Mouse (Mus musculus): ENCODE results near the gene Chmp1a.
"Not testable (repeated sequence)": the region's sequence is repeated elsewhere in the genome, so short reads cannot be mapped to it uniquely, and the experiment has no call there.

The Chmp1a gene

DNA sequence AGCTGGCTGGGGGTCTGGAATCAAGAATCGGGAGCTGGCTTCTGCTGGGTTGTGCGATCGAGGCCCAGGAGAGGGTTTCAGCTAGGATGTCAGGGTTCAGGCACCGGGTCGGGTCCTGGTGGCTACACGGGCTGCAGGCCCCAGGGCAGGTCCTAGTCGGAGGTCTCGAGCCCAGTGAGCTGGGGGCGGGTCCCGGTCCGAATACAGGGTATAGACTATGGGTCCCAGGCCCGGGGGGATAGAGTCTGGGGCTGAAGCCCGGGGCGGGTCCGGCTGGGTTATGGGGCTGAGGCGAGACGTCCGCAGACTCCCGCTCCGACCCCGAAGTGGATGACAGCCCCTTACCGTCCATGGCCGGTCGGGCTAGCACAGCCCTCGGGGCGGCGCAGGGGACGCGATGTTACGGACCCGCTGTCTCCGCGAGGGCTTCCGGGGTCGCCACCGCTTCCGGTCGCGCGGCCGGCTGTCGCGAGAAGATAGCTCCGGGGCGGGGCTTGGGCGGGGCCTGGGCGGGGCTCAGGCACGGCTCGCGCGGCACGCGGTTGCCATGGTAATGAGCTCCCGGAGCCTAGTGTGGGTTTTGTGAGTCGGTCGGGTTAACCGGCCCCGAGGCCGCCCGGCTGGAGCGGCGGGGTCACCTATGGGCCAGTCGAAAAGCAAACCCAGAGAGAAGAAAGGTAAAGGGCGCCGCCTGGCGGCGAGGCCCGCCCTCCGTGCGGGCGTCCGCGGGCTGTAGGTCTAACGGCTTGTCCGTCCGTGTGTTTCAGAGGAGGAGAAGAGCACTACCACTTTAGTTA, at the start of gene Chmp1a, which contains the start of gene Spata33:
TSS of gene Chmp1a (minus strand) at position 443 of the 797 bp plus-strand sequence.
TSS of gene Spata33 (plus strand) at position 512 of the 797 bp plus-strand sequence.
- DNase-seq, result peak; percentile 91

GRCm38 (mm10) chr8:123257593-123257992, 45.0 kb upstream of the Chmp1a start:
- not testable (repeated sequence) for DNase-seq

DNA sequence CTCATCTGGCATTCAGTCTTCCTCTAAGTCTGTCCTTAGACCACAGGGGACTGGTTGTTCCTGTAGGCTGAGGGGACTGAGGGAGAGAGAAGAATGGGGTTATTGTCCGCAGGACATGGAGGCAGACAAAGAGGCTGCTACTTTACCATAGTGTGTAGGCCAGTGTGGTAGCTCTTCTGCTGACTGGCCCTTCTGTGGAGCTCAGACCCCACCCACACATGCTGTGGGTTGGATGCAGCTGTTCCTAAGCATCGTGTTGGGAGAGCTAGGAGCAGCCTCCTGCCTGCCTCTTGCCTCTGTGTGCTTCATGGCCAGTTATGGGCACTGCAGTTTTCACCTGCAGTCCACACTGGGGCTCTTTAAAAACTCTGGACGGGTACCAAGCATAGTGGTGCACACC, 44.6 kb upstream of the Chmp1a start:
- DNase-seq, result no peak

GRCm38 (mm10) chr8:123255170-123255569, 42.6 kb upstream of the Chmp1a start:
- DNase-seq, result no peak

GRCm38 (mm10) chr8:123254099-123254885, 41.7 kb upstream of the Chmp1a start, which contains the start of the genes Zfp276 and Vps9d1:
Gene Zfp276, plus strand, starts transcription at chr8:123254195.
Gene Vps9d1, minus strand, starts transcription at chr8:123254348.
- DNase-seq, result peak; percentile 85

- no peak for DNase-seq
Measured at GRCm38 (mm10) chr8:123253451-123254098, 41.0 kb upstream of the Chmp1a start.

GRCm38 (mm10) chr8:123252925-123253324, 40.4 kb upstream of the Chmp1a start:
- DNase-seq, result no peak

DNA sequence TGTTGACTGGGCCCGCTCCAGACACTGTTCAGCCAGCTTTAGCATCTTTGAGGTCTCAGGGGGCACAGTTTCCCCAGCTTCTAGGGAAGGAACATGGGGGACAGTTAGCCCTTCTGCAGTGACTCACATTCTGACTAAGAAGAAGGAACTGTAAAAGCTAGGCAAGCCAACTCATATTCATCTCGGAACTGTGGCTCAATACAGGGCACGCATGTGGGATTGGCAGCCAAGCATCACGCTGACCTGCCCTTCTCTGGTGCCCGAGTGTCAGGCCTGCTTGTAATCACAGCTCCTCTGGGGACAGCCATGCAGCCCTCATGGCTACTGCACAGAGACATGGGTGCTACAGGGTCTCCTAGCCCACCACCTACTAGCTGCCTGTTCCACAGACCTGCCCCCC, 38.4 kb upstream of the Chmp1a start:
- DNase-seq, result no peak

- no peak for DNase-seq
Measured at GRCm38 (mm10) chr8:123248596-123248995, 36.0 kb upstream of the Chmp1a start.

GRCm38 (mm10) chr8:123247748-123248147, 35.2 kb upstream of the Chmp1a start:
- DNase-seq, result no peak

- DNase-seq, result no peak
Measured at GRCm38 (mm10) chr8:123245543-123245942, 33.0 kb upstream of the Chmp1a start.

GRCm38 (mm10) chr8:123244382-123244781, 31.8 kb upstream of the Chmp1a start:
- DNase-seq, result no peak

DNA sequence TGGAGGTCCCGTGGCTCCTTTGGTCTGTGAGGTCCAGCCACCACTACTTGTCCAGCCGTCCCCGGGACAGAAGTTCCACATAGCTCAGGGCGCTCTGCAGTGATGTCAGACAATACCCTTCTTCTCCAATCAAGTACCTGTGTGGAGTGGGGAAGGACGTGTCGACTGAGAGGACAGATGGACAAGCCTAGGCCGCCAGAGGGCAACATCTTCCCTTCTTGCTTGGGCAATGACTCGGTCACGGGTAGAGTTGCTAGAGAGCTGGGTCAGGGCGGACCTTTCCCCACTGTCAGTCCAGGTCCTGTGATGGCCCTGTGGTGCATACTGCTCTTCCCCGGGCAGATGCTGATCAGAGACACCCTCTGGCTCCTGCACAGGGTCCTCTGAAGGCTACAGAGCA, 30.5 kb upstream of the Chmp1a start:
- DNase-seq, result no peak

- DNase-seq, result no peak
Measured at GRCm38 (mm10) chr8:123242107-123242923, 29.8 kb upstream of the Chmp1a start.

GRCm38 (mm10) chr8:123239398-123239797, 26.8 kb upstream of the Chmp1a start:
- DNase-seq, result no peak

- DNase-seq, result peak; percentile 68
Measured at GRCm38 (mm10) chr8:123235520-123236497, 23.2 kb upstream of the Chmp1a start, which contains the start of gene Spata2l. Gene Spata2l, minus strand, starts transcription at chr8:123236233.

- DNase-seq, result peak; percentile 42
Measured at GRCm38 (mm10) chr8:123234918-123235519, 22.5 kb upstream of the Chmp1a start.

DNA sequence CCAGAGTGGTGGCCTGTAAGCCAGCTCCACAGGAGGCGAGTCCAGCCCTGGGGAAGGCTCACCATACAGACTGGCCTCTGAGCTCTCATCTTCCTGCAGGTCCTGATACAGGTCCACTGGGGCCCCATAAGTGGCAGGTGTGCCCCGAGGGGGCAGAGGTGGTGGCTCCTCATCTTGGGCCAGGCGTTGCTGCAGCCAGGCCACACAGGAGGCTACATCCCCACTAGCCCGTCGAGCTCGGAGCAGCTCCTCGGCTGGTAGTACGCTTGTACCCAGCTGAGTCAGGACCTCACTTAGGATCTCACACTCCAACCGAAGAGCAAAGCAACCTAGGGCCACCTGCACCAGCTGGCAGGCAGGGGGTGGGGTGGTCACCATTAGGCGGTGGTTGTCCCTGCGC, 21.2 kb upstream of the Chmp1a start:
- DNase-seq, result no peak

DNA sequence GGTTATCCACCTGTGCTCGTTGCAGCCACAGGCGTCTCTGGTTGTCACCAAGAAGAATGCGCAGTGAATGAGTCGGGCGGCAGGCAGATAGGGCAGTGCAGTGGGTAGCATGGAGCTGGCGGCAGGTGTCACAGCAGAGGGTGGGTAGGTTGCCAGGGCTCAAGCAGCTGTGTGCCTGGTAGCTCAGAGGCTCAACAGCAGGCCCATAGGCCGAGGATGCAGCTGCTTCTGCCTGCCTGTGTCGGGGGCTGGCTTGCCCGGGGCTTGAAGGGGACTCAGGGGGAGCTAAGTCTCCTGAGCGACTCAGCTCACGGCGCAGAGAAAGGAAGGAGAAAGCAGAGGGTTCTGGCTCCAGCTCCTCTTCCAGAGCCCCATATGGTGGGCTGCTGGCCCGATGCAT, 20.7 kb upstream of the Chmp1a start:
- DNase-seq, result no peak

DNA sequence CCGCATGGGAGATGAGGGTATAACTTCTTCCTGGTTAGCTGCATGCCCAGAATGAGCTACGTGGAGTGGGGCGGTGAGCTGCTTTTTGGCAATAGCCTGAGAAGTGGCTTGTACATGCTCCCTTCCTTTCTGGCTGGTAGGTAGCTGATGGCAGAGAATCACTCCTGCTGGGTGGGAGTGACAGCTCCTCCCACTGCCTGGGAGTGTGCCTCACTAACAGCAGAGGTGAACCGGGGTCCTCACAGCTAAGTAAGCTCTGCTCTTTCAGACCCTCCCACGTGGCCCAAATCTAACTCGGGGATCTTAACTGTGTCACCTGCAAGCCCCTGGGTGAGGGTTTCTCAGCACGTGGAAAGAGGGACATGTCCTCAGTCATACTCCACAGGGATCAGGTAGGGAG, 20.0 kb upstream of the Chmp1a start:
- DNase-seq, result no peak

DNA sequence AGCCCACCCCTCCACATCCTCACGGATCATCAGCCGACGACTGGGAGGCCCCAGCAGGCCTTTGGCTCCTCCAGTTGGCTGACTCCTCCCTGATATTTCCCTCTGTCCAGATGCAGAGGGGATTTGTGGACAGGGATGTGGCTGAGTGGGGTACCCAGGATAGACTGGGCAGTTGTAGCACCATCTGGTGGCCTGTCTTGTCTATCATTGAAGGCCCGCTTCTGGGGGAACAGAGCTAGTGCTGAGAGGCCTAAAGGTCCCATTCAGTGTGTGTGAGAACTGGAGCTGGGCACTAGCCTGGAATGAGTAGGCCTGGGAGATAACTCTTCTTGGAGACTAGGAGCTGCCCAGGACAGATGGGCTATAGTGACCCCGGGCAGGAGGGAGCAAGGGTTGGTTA, 19.2 kb upstream of the Chmp1a start:
- no peak for DNase-seq

All from right cerebral cortex, postnatal 4 days (tissue).